Mouse (Mus musculus): ENCODE data around the gene Plod1.

Gene Plod1

GRCm38 (mm10) chr4:147927705-147928104 lies 8.9 kb downstream of the Plod1 start:
- no peak for DNase-seq (ENCODE audit: low read depth, low spot score)
- Histone ChIP-seq H3K27me3 (ENCODE audit: control insufficient read depth, insufficient read depth, low read length, poor library complexity, severe bottlenecking) (no peaks in the 10 kb centered on the region; the same call in 1 of the 2 replicates), H3K36me3 (ENCODE audit: control insufficient read depth, insufficient read depth, low read length, poor library complexity, severe bottlenecking) (no peaks in the 10 kb centered on the region)

- DNase-seq (ENCODE audit: low read depth, low spot score) = no peak
- Histone ChIP-seq H3K27me3 (ENCODE audit: control insufficient read depth, insufficient read depth, low read length, poor library complexity, severe bottlenecking) (no peaks in the 10 kb centered on the region), H3K36me3 (ENCODE audit: control insufficient read depth, insufficient read depth, low read length, poor library complexity, severe bottlenecking) (no peaks in the 10 kb centered on the region; the same call in 1 of the 2 replicates)
Measured at GRCm38 (mm10) chr4:147922341-147922740, 14.2 kb downstream of the Plod1 start.

- Histone ChIP-seq H3K27me3 (ENCODE audit: control insufficient read depth, insufficient read depth, low read length, poor library complexity, severe bottlenecking) (no peaks in the 10 kb centered on the region), H3K36me3 (ENCODE audit: control insufficient read depth, insufficient read depth, low read length, poor library complexity, severe bottlenecking) (no peaks in the 10 kb centered on the region; the same call in 1 of the 2 replicates)
- no peak for DNase-seq (ENCODE audit: low read depth, low spot score)
Measured at GRCm38 (mm10) chr4:147920973-147921372, 15.6 kb downstream of the Plod1 start.

GRCm38 (mm10) chr4:147918459-147919121 lies 18.0 kb downstream of the Plod1 start:
- peak; percentile 54 for DNase-seq (ENCODE audit: low read depth, low spot score)
- no peaks in the 10 kb centered on the region for H3K27me3 ChIP-seq (ENCODE audit: control insufficient read depth, insufficient read depth, low read length, poor library complexity, severe bottlenecking)
- H3K36me3 ChIP-seq (ENCODE audit: control insufficient read depth, insufficient read depth, low read length, poor library complexity, severe bottlenecking) = no peaks in the 10 kb centered on the region; the same call in 1 of the 2 replicates

DNA sequence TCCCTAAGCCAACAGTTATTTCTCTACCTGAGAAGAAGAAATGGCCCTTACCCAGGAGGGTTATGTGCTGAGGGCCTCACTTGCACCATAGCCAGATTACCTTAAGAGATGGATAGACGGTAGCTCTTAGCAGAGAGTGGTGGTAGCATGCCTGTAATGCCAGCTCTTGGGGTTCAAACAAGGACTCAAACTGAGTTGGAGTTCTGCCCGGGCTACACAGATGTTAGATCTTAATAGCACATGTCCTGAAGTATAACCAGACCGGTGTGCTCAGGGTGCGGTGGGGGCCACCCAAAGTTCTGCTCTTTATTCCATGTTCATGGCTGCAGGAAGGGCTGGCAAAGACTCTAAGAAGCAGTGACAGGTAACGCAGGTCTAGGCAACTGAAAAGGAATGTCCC lies 27.1 kb downstream of the Plod1 start:
- no peak for DNase-seq (ENCODE audit: low read depth, low spot score)
- Histone ChIP-seq H3K36me3 (ENCODE audit: control insufficient read depth, insufficient read depth, low read length, poor library complexity, severe bottlenecking) (no peaks in the 10 kb centered on the region), H3K27me3 (ENCODE audit: control insufficient read depth, insufficient read depth, low read length, poor library complexity, severe bottlenecking) (no peaks in the 10 kb centered on the region)

GRCm38 (mm10) chr4:147906230-147906629 lies 30.3 kb downstream of the Plod1 start:
- Histone ChIP-seq H3K36me3 (ENCODE audit: control insufficient read depth, insufficient read depth, low read length, poor library complexity, severe bottlenecking) (no peaks in the 10 kb centered on the region), H3K27me3 (ENCODE audit: control insufficient read depth, insufficient read depth, low read length, poor library complexity, severe bottlenecking) (no peaks in the 10 kb centered on the region)
- DNase-seq (ENCODE audit: low read depth, low spot score) = no peak

DNA sequence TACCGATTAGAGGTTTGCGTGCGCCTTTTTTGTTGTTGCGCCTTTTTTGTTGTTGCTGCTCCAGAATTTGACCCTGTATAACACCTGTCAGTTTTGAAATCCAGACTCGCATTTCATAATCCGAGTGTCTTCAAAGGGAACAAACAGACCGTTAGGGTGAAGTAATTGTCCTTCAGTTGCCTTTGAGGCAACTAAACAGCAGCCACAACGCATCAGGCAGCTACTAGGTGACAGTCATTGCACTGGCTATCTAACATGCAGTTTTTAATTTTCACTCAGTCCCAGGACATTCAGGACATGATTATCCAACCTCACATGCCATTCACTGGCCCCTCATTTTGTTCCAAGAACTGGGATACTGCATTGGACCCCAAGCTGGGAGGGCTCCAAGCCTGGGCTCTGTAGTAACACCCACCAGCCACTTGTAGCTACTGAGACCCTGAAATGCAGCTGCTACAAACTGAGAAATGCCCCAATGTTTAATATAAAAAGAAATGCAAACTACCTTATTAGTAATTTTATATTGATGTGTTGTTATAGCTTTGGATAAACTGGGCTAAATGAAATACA lies 31.4 kb downstream of the Plod1 start:
- Histone ChIP-seq H3K36me3 (ENCODE audit: control insufficient read depth, insufficient read depth, low read length, poor library complexity, severe bottlenecking) (no peaks in the 10 kb centered on the region), H3K27me3 (ENCODE audit: control insufficient read depth, insufficient read depth, low read length, poor library complexity, severe bottlenecking) (no peaks in the 10 kb centered on the region)
- DNase-seq (ENCODE audit: low read depth, low spot score) = no peak

DNA sequence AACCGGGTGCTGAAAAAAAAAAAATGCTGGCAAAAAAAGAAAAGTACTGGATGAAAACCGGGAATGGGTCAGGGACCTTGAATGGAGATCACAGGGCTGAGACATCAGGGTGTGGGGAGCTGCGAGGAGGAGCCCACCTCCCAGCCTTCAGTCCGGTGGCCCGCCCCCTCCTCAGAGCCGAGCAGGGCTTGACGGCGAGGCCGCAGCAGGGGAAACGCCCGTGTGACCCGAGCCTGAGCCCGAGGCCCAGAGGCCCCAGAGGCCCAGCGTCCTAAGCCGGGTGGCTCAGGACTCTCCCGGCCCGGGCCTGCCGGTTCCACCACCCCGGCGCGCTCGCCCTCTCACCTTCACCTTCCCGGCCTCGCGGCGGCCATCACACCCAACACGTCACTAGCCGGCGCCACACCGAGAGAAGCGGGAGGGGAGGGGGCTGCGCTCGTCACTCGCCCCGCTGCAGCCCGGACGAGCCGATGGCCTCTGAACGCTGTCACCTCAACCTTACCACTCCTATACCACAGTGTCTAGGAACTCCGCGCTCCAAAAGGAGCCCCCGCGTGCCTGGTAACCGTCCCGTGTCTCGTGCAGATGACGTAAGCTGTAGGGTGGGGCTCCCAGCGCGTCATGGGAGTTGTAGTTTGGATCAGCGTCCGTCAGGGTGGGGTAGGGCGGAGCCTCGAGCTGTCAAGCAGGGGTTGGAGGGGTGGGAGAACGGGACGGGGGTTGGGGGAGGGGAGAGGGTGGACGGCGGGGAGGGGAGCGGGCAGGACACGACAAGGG lies 32.1 kb downstream of the Plod1 start, which contains the start of gene Mfn2:
Mfn2 (minus strand) TSS at position 392 of the 777 bp plus-strand sequence.
- peak; percentile 90 for DNase-seq (ENCODE audit: low read depth, low spot score)
- Histone ChIP-seq H3K27me3 (ENCODE audit: control insufficient read depth, insufficient read depth, low read length, poor library complexity, severe bottlenecking) (no peaks in the 10 kb centered on the region), H3K36me3 (ENCODE audit: control insufficient read depth, insufficient read depth, low read length, poor library complexity, severe bottlenecking) (no peaks in the 10 kb centered on the region)

DNA sequence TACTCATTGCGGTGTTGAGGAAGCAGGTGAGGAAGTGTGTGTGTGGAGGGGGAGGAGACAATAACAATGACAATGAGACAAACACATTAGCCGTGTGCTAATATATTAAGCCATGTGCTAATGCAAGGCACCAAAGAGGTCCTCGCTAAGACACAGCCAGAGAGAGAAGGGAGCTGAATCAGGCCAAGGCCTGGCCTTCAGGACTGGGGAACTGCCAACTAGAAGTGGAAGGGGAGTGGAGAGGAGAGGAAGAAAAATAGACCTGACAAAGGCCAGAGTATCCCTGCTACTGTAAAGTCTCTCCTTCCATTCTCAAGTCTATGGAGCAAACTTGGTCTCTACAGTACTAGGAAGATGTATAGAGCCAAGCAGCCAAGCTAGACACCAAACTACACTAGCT lies 33.0 kb downstream of the Plod1 start:
- H3K36me3 ChIP-seq (ENCODE audit: control insufficient read depth, insufficient read depth, low read length, poor library complexity, severe bottlenecking) = no peaks in the 10 kb centered on the region
- no peak for DNase-seq (ENCODE audit: low read depth, low spot score)
- H3K27me3 ChIP-seq (ENCODE audit: control insufficient read depth, insufficient read depth, low read length, poor library complexity, severe bottlenecking) = no peaks in the 10 kb centered on the region

DNA sequence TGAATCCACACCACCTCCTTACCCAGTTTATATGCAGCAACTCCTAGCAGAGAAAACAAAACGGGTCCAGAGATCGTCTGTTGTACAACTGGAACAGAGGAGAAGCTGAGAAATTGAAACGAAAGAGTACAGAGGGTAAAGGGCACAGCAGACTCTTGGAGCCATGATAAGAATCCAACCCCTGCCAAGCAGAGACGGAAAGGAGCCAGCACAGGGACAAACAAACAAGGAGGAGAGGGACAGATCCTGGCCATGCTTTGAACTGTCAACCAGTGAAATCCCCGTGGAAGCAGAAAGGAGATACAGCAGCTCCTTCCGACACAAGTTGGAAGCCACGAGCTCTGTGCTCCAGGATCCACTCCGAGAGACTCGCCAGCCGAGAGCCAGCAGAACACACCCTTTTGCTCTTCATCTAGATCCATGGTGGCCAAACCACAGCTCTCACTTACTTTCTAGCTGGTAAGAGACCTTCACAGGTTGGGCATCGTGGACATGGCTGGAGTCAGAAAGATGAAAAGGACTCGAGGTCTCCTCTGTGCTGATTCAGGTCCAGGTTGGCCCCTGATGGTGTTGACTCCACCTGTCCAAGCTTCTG lies 33.6 kb downstream of the Plod1 start:
- no peaks in the 10 kb centered on the region for H3K27me3 ChIP-seq (ENCODE audit: control insufficient read depth, insufficient read depth, low read length, poor library complexity, severe bottlenecking)
- DNase-seq (ENCODE audit: low read depth, low spot score) = no peak
- no peaks in the 10 kb centered on the region; the same call in 1 of the 2 replicates for H3K36me3 ChIP-seq (ENCODE audit: control insufficient read depth, insufficient read depth, low read length, poor library complexity, severe bottlenecking)

DNA sequence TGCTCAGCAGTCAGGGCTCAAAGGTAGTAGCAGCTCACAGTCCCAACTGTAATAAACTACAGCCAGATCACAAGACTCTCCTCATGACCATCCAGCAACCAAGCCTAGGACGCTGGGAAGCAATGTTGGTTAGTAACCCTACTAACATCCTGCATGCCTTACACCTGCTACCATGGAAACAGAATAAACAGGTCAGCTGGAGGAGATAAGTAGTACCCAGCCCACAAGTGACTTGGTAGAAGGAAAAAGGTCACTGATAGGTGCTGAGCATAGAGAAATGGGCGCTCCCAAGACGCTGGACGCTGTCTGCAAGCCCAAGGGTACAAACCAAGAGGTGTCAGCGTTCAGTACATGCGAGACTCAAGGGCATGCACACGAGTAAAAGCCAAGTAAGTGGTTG lies 36.1 kb downstream of the Plod1 start:
- peaks cover 7% of the 10 kb centered on the region for H3K36me3 ChIP-seq (ENCODE audit: control insufficient read depth, insufficient read depth, low read length, poor library complexity, severe bottlenecking)
- DNase-seq (ENCODE audit: low read depth, low spot score) = no peak
- H3K27me3 ChIP-seq (ENCODE audit: control insufficient read depth, insufficient read depth, low read length, poor library complexity, severe bottlenecking) = no peaks in the 10 kb centered on the region

GRCm38 (mm10) chr4:147897348-147897747 lies 39.2 kb downstream of the Plod1 start:
- peaks cover 10% of the 10 kb centered on the region for H3K36me3 ChIP-seq (ENCODE audit: control insufficient read depth, insufficient read depth, low read length, poor library complexity, severe bottlenecking)
- no peaks in the 10 kb centered on the region for H3K27me3 ChIP-seq (ENCODE audit: control insufficient read depth, insufficient read depth, low read length, poor library complexity, severe bottlenecking)
- no peak for DNase-seq (ENCODE audit: low read depth, low spot score)

GRCm38 (mm10) chr4:147896411-147896810 lies 40.2 kb downstream of the Plod1 start:
- DNase-seq (ENCODE audit: low read depth, low spot score) = no peak
- Histone ChIP-seq H3K27me3 (ENCODE audit: control insufficient read depth, insufficient read depth, low read length, poor library complexity, severe bottlenecking) (no peaks in the 10 kb centered on the region), H3K36me3 (ENCODE audit: control insufficient read depth, insufficient read depth, low read length, poor library complexity, severe bottlenecking) (peaks cover 10% of the 10 kb centered on the region)

DNA sequence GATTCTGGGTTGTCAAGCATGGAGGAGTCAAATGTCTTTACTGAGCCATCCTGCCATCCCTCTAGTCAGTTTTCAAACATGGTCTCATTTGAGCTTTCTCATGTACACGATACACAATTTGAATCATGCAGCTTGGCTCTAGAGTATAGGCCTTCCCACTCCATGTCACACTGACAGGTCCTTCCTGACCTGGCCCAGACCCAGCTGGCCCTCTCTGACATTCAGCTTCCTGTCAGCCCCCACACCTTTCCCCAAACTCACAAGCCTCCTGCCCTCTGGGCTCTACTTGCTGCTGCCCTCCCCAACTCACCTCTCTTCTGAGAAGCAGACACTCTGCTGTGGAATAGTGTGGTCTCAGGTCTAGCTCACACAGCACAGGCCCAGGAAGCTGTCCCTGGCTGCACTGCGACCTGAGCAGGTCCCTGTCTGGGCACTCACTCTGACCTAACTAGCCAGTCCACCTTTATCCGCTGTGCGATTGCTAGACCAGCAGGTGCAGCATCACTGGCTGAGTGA lies 40.7 kb downstream of the Plod1 start:
- no peaks in the 10 kb centered on the region for H3K27me3 ChIP-seq (ENCODE audit: control insufficient read depth, insufficient read depth, low read length, poor library complexity, severe bottlenecking)
- peaks cover 11% of the 10 kb centered on the region for H3K36me3 ChIP-seq (ENCODE audit: control insufficient read depth, insufficient read depth, low read length, poor library complexity, severe bottlenecking)
- DNase-seq (ENCODE audit: low read depth, low spot score) = no peak

DNA sequence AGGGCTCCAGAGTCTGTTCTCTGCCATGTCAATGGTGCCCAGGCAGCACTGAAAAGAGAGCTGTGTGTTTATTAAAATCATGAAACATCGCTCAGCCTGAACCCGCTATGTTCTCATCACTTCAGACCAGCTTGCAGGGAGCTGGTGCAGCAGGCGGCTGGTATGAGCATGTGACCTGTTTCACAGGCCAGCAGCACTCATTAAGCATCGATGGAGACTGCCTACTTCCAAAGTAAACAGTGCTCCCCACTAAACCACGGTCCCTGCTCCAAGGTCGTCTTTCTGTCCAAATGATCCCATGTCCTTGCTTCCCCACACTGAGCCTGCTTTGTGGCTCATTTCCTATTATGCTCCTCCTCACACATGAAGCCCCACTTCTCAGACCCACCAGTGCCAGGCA lies 46.2 kb downstream of the Plod1 start:
- Histone ChIP-seq H3K27me3 (ENCODE audit: control insufficient read depth, insufficient read depth, low read length, poor library complexity, severe bottlenecking) (no peaks in the 10 kb centered on the region), H3K36me3 (ENCODE audit: control insufficient read depth, insufficient read depth, low read length, poor library complexity, severe bottlenecking) (peaks cover 13% of the 10 kb centered on the region)
- DNase-seq (ENCODE audit: low read depth, low spot score) = no peak

Data from splenic B cell, adult 2 months (primary cell).